Mouse (Mus musculus): ENCODE data around the gene Gm14226. TPM values are rescaled to one million over a fixed set of nuclear protein-coding genes. Genes with fewer than 3 reads are reported as not detected.

Gm14226 gene
- total and polyA plus RNA-seq, 3 experiments, result 0.07 to 0.08 TPM; not detected in 1

DNA sequence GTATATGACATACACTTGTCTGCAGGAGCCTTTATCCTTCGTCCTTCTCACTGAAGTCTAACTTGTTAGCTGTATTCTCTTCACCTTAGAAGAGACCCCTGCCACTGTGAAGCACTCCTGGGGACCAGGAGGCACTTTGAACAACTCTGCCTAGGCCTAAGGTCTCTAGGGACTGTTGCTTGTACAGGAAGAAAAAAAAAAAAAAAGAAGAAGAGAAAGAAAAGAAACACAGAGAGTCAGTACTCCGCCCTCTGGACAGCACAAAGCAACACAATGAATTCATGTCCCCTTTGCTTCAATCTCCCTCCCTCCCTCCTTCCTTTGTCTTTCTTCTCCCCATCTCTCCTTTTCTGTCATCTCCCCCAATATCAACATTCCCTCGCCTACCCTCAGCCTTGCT lies 27.0 kb downstream of the Gm14226 start:
- Histone ChIP-seq H3K36me3 (ENCODE audit: control insufficient read depth in 1 of 2, insufficient read depth in 2 of 2, low read length in 2 of 2) (peaks cover 0 to 10% of the 10 kb centered on the region in 2 experiments; a peak in 2 of 4 replicates), H3K9ac (ENCODE audit: control insufficient read depth, low read depth, low read length, poor library complexity, severe bottlenecking) (no peak overlapping the region), H3K27me3 (ENCODE audit: control insufficient read depth in 1 of 2, insufficient read depth in 2 of 2, low read length in 2 of 2) (no peaks in the 10 kb centered on the region; a peak in 2 of 4 replicates), H3K4me3 (ENCODE audit: control insufficient read depth in 1 of 2, insufficient read depth in 1 of 2, low read depth in 2 of 2, low read length in 2 of 2) (no peak overlapping the region), H3K27ac (ENCODE audit: control insufficient read depth, low read depth, low read length) (no peak overlapping the region), H3K9me3 (replicated peaks; ENCODE audit: insufficient read depth, low read length) (no peaks in the 10 kb centered on the region), H3K79me2 (ENCODE audit: control insufficient read depth, insufficient read depth, low read length, poor library complexity) (no peaks in the 10 kb centered on the region), H3K4me1 (ENCODE audit: control insufficient read depth in 1 of 2, insufficient read depth in 2 of 2, low read length in 2 of 2) (peaks cover 7 to 8% of the 10 kb centered on the region in 2 experiments)
- TF ChIP-seq MYC (IDR thresholded peaks at IDR 0.05; ENCODE audit: low read depth, low read length) (no peak), ETS1 (IDR thresholded peaks at IDR 0.05; ENCODE audit: low read depth, low read length) (no peak), USF1 (IDR thresholded peaks at IDR 0.05; ENCODE audit: low read depth, low read length) (no peak), MEF2A (IDR thresholded peaks at IDR 0.05; ENCODE audit: extremely low read depth, insufficient replicate concordance, low read depth, low read length, poor library complexity, severe bottlenecking) (no peak), TBP (IDR thresholded peaks at IDR 0.05; ENCODE audit: low read depth, low read length) (no peak), TCF12 (IDR thresholded peaks at IDR 0.05; ENCODE audit: low read depth, low read length) (no peak)
- no peak for DNase-seq (ENCODE audit: low read depth, low spot score)

DNA sequence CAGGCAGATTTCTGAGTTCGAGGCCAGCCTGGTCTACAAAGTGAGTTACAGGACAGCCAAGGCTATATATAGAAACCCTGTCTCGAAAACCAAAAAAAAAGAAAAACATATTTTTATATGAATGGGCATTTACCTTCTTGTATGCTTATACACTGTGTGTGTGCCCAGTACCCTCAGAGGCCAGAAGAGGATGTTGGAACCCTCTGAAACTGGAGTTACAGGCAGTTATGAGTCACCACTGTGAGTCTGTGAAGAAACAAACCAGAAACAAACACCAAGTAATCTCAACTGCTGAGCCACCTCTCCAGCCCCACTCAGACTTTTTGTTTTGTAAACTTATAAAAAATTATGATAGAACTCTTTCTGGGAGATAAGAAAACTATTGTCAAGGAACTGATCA lies 28.7 kb downstream of the Gm14226 start:
- H3K9ac ChIP-seq (ENCODE audit: control insufficient read depth, low read depth, low read length, poor library complexity, severe bottlenecking), result no peak overlapping the region
- H3K4me3 ChIP-seq (ENCODE audit: control insufficient read depth in 1 of 2, insufficient read depth in 1 of 2, low read depth in 2 of 2, low read length in 2 of 2), result no peak overlapping the region
- peaks cover 0 to 11% of the 10 kb centered on the region in 2 experiments; a peak in 2 of 4 replicates for H3K36me3 ChIP-seq (ENCODE audit: control insufficient read depth in 1 of 2, insufficient read depth in 2 of 2, low read length in 2 of 2)
- peaks cover 7 to 11% of the 10 kb centered on the region in 2 experiments for H3K4me1 ChIP-seq (ENCODE audit: control insufficient read depth in 1 of 2, insufficient read depth in 2 of 2, low read length in 2 of 2)
- peaks cover 2% of the 10 kb centered on the region; the same call in 1 of the 2 replicates for H3K79me2 ChIP-seq (ENCODE audit: control insufficient read depth, insufficient read depth, low read length, poor library complexity)
- no peak overlapping the region for H3K27ac ChIP-seq (ENCODE audit: control insufficient read depth, low read depth, low read length)
- DNase-seq (ENCODE audit: low read depth, low spot score), result peak; percentile 42
- H3K27me3 ChIP-seq (ENCODE audit: control insufficient read depth in 1 of 2, insufficient read depth in 2 of 2, low read length in 2 of 2), result no peaks in the 10 kb centered on the region
- TF ChIP-seq TBP (IDR thresholded peaks at IDR 0.05; ENCODE audit: low read depth, low read length) (no peak), E2F4 (IDR thresholded peaks at IDR 0.05; ENCODE audit: borderline replicate concordance, low read depth, low read length) (no peak), MAFK (IDR thresholded peaks at IDR 0.05; ENCODE audit: borderline replicate concordance, low read depth, low read length) (no peak), ETS1 (IDR thresholded peaks at IDR 0.05; ENCODE audit: low read depth, low read length) (no peak), RAD21 (IDR thresholded peaks at IDR 0.05; ENCODE audit: low read depth, low read length) (no peak), SMC3 (IDR thresholded peaks at IDR 0.05; ENCODE audit: low read depth, low read length) (no peak), JUND (IDR thresholded peaks at IDR 0.05; ENCODE audit: low read depth, low read length) (no peak), HCFC1 (IDR thresholded peaks at IDR 0.05; ENCODE audit: low read depth, low read length) (no peak), CHD2 (IDR thresholded peaks at IDR 0.05; ENCODE audit: low read length) (no peak), KAT2A (conservative IDR thresholded peaks at IDR 0.05; ENCODE audit: low read depth, low read length) (no peak), ZNF384 (IDR thresholded peaks at IDR 0.05; ENCODE audit: low read depth, low read length) (no peak), MAZ (IDR thresholded peaks at IDR 0.05; ENCODE audit: low read depth, low read length) (no peak), TCF12 (IDR thresholded peaks at IDR 0.05; ENCODE audit: low read depth, low read length) (no peak), CHD1 (IDR thresholded peaks at IDR 0.05; ENCODE audit: low read depth, low read length) (no peak), MYC (IDR thresholded peaks at IDR 0.05; ENCODE audit: low read depth, low read length) (no peak), NELFE (IDR thresholded peaks at IDR 0.05; ENCODE audit: low read depth, low read length) (no peak), MAX (IDR thresholded peaks at IDR 0.05; ENCODE audit: low read length) (no peak)
- H3K9me3 ChIP-seq (replicated peaks; ENCODE audit: insufficient read depth, low read length), result no peaks in the 10 kb centered on the region
